Mouse (Mus musculus) heart, postnatal 0 days (tissue): Measurements from ENCODE around the gene Olfr1218. TPM values are rescaled to one million over a fixed set of nuclear protein-coding genes. Genes with fewer than 3 reads are reported as not detected.
"Not testable (repeated sequence)": the region's sequence is repeated elsewhere in the genome, so short reads cannot be mapped to it uniquely, and the experiment has no call there.

Experiments used
- ATAC-seq: fragments of 200-750 bp; cut with Nextera tagmentation; 2 replicates; pipeline ENCODE4 v1.8.0; 2017; ENCODE audit warnings: low read depth, moderate number of reproducible peaks, moderate library complexity; ENCODE audit not compliant: insufficient read depth
- DNase-seq: peaks from one replicate; pipeline ENCODE4 v3.0.0-alpha.2; 2016; ENCODE audit warnings: low spot score
- H3K27ac ChIP-seq: fragments of 300-500 bp; sonication (generic); 2 replicates; pipeline ENCODE4 v1.5.1; 2014; ENCODE audit warnings: low read depth, mild to moderate bottlenecking
- H3K27me3 ChIP-seq: fragments of 300-500 bp; sonication (generic); 2 replicates; pipeline ENCODE4 v1.6.1; 2014; ENCODE audit warnings: low read length, mixed read lengths; ENCODE audit not compliant: control insufficient read depth, insufficient read depth
- H3K36me3 ChIP-seq: fragments of 300-500 bp; sonication (generic); replicated peaks from 2 replicates; pipeline ENCODE4 v1.6.1; 2014; ENCODE audit warnings: low read length, mixed read lengths; ENCODE audit not compliant: control insufficient read depth, insufficient read depth
- H3K4me1 ChIP-seq: fragments of 300-500 bp; sonication (generic); 2 replicates; pipeline ENCODE4 v1.6.1; 2014; ENCODE audit warnings: antibody characterized with exemption; ENCODE audit not compliant: control insufficient read depth, insufficient read depth
- H3K4me2 ChIP-seq: fragments of 300-500 bp; sonication (generic); 2 replicates; pipeline ENCODE4 v1.6.1; 2014; ENCODE audit warnings: low read depth, mild to moderate bottlenecking, low read length, moderate library complexity
- H3K4me3 ChIP-seq: fragments of 300-500 bp; sonication (generic); 2 replicates; pipeline ENCODE4 v1.5.1; 2014; ENCODE audit warnings: low read depth, low read length
- H3K9ac ChIP-seq: fragments of 300-500 bp; sonication (generic); replicated peaks from 2 replicates; pipeline ENCODE4 v1.6.1; 2014; ENCODE audit warnings: low read depth, low read length, mixed read lengths
- H3K9me3 ChIP-seq: fragments of 300-500 bp; sonication (generic); replicated peaks from 2 replicates; pipeline ENCODE4 v1.6.1; 2016; ENCODE audit warnings: low read length; ENCODE audit not compliant: control insufficient read depth
- CTCF ChIP-seq: IDR thresholded peaks from 2 replicates; pipeline ENCODE4 v1.5.1; 2016; ENCODE audit warnings: antibody characterized with exemption, control low read depth, low read depth
- EP300 ChIP-seq: IDR thresholded peaks from 2 replicates; pipeline ENCODE4 v1.6.1; 2016; ENCODE audit warnings: antibody characterized with exemption, low read depth
- whole genome bisulfite sequencing: fragments of 180-500 bp; shearing (Covaris S2); extraction: QIAGEN DNeasy Blood & Tissue Kit; methylation state at CpG from one replicate; pipeline ENCODE4 v1.1.7; 2014; 5-methylcytosine and 5-hydroxymethylcytosine counted together
- polyA plus RNA-seq: library from polyadenylated mRNA; unstranded; fragments of >200 nt; fragmentation: Nextera tagmentation; extraction: Ambion mirVana; gene quantifications from 2 replicates; pipeline ENCODE4 v1.2.1, GENCODE M21; 2015
- total RNA-seq: library from RNA; depleted of rRNA; stranded (reverse); fragments of >200 nt; gene quantifications from 2 replicates; pipeline ENCODE4 v1.2.3, GENCODE M21; 2014; ENCODE audit warnings: low replicate concordance; rRNA removed

The Olfr1218 gene
- total and polyA plus RNA-seq, 2 experiments from 2014 or later, result not detected

DNA sequence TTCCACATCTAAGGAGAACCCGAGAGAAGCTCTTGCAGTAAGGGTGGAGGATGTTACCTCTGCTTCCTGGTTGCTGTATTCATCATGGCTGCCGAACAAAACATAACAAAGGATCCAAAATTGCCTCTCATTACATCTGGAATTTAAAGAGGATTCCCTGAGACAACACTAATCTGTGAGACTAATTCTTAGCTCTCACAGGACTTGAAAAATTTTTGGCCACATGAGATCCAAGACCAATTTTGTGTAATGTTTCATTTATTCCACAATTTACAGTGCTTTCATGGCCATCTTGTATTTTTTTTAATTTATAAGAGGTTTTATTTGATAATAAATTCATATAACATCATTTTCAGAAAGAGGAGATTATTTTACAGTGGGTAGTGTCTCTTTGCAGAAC, 29.0 kb downstream of the Olfr1218 start, which contains the start of gene Olfr1217:
TSS of gene Olfr1217 (minus strand) at position 101 of the 400 bp plus-strand sequence.
- Histone ChIP-seq H3K4me2 (no peak within 1 kb of the TSS), H3K4me1 (no peaks in the 10 kb centered on the region), H3K27me3 (no peaks in the 10 kb centered on the region), H3K9me3 (no peaks in the 10 kb centered on the region), H3K36me3 (no peaks in the 10 kb centered on the region), H3K27ac (no peak within 1 kb of the TSS), H3K9ac (no peak within 1 kb of the TSS), H3K4me3 (no peak within 1 kb of the TSS)
- ATAC-seq, result no peak
- no peak for DNase-seq
- TF ChIP-seq EP300, result no peak
- no peak for TF ChIP-seq CTCF
- WGBS, result 57% methylated on average over 2 of the region's 2 CpGs

DNA sequence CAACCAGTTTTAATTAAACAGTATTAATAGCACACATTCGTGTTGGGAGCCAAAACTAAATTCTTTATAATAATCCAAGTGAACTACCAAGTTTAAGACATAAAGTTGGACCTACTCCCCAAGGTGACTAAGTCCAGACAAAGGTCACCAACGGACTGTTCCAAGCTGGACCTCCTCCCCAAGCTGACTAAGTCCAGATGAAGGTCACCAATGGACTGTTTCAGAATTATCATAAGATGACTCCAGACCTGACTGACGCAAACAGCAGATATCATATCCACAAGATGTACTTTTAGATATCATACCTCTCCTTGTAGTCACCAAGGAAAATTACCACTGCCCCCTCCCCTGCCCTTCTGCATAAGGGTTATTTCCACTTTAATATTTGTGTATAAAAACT, 39.6 kb downstream of the Olfr1218 start:
- not testable (repeated sequence) for H3K27me3 ChIP-seq, DNase-seq, H3K27ac ChIP-seq, H3K36me3 ChIP-seq, H3K4me3 ChIP-seq, H3K4me1 ChIP-seq, H3K4me2 ChIP-seq, H3K9ac ChIP-seq, ATAC-seq, H3K9me3 ChIP-seq
- WGBS, result 59% methylated on average over 3 of the region's 3 CpGs

- no peaks in the 10 kb centered on the region for H3K4me1 ChIP-seq
- ATAC-seq, result no peak
- WGBS, result 48% methylated on average over 1 of the region's 1 CpGs
Measured at GRCm38 (mm10) chr2:89018240-89018639, 42.7 kb downstream of the Olfr1218 start, which contains the start of gene Olfr1216. TSS of gene Olfr1216 (minus strand) at chr2:89018340.

GRCm38 (mm10) chr2:89006873-89007272, 54.1 kb downstream of the Olfr1218 start, which contains the start of gene Olfr1215:
TSS of gene Olfr1215 (minus strand) at chr2:89006973.
- H3K4me3 ChIP-seq, result no peak within 1 kb of the TSS
- TF ChIP-seq EP300 (no peak), CTCF (no peak)
- 43% methylated on average over 2 of the region's 2 CpGs for WGBS
- ATAC-seq, result no peak
- no peak within 1 kb of the TSS for H3K27ac ChIP-seq
- no peaks in the 10 kb centered on the region for H3K27me3 ChIP-seq
- H3K4me1 ChIP-seq, result no peaks in the 10 kb centered on the region
- H3K4me2 ChIP-seq, result no peak within 1 kb of the TSS
- no peaks in the 10 kb centered on the region; the same call in 1 of the 2 replicates for H3K9me3 ChIP-seq
- H3K36me3 ChIP-seq, result no peaks in the 10 kb centered on the region
- H3K9ac ChIP-seq, result no peak within 1 kb of the TSS
- DNase-seq, result no peak

More at GRCm38 (mm10) chr2:89018240-89018639, 42.7 kb downstream of the Olfr1218 start, which contains the start of gene Olfr1216:
- Histone ChIP-seq H3K4me2 (no peak within 1 kb of the TSS), H3K27me3 (no peaks in the 10 kb centered on the region), H3K4me3 (no peak within 1 kb of the TSS), H3K9me3 (no peaks in the 10 kb centered on the region), H3K9ac (no peak within 1 kb of the TSS), H3K36me3 (no peaks in the 10 kb centered on the region), H3K27ac (no peak within 1 kb of the TSS)
- no peak for DNase-seq
- TF ChIP-seq CTCF, result no peak
- TF ChIP-seq EP300, result no peak

Other genes starting within 250 kb of the Olfr1218 start
- not detected in 2 replicates for gene Olfr1202, start 246.7 kb downstream of the Olfr1218 start, total RNA-seq
- gene Olfr1202, start 246.7 kb downstream of the Olfr1218 start, polyA plus RNA-seq, result not detected in 2 replicates
- not detected in 2 replicates for gene Olfr1205, start 231.4 kb downstream of the Olfr1218 start, total RNA-seq
- gene Olfr1205, start 231.4 kb downstream of the Olfr1218 start, polyA plus RNA-seq, result not detected in 2 replicates
- gene Olfr1204, start 211.9 kb downstream of the Olfr1218 start, total RNA-seq, result not detected in 2 replicates
- not detected in 2 replicates for gene Olfr1204, start 211.9 kb downstream of the Olfr1218 start, polyA plus RNA-seq
- not detected in 2 replicates for gene Olfr1206, start 198.0 kb downstream of the Olfr1218 start, total RNA-seq
- not detected in 2 replicates for gene Olfr1206, start 198.0 kb downstream of the Olfr1218 start, polyA plus RNA-seq
- gene Olfr1208, start 158.9 kb downstream of the Olfr1218 start, total RNA-seq, result not detected in 2 replicates
- gene Olfr1208, start 158.9 kb downstream of the Olfr1218 start, polyA plus RNA-seq, result not detected in 2 replicates
- not detected in 2 replicates for gene Olfr1209, start 146.0 kb downstream of the Olfr1218 start, total RNA-seq
- gene Olfr1209, start 146.0 kb downstream of the Olfr1218 start, polyA plus RNA-seq, result not detected in 2 replicates
- not detected in 2 replicates for gene Olfr1211, start 123.1 kb downstream of the Olfr1218 start, total RNA-seq
- not detected in 2 replicates for gene Olfr1211, start 123.1 kb downstream of the Olfr1218 start, polyA plus RNA-seq
- gene Olfr1212, start 107.2 kb downstream of the Olfr1218 start, total RNA-seq, result not detected in 2 replicates
- not detected in 2 replicates for gene Olfr1212, start 107.2 kb downstream of the Olfr1218 start, polyA plus RNA-seq
- gene Gm13762, start 80.9 kb downstream of the Olfr1218 start, total RNA-seq, result not detected in 2 replicates
- gene Gm13762, start 80.9 kb downstream of the Olfr1218 start, polyA plus RNA-seq, result not detected in 2 replicates
- not detected in 2 replicates for gene Olfr1214, start 68.5 kb downstream of the Olfr1218 start, total RNA-seq
- gene Olfr1214, start 68.5 kb downstream of the Olfr1218 start, polyA plus RNA-seq, result not detected in 2 replicates
- not detected in 2 replicates for gene Olfr1215, start 54.2 kb downstream of the Olfr1218 start, total RNA-seq
- not detected in 2 replicates for gene Olfr1215, start 54.2 kb downstream of the Olfr1218 start, polyA plus RNA-seq
- not detected in 2 replicates for gene Olfr1216, start 42.8 kb downstream of the Olfr1218 start, total RNA-seq
- not detected in 2 replicates for gene Olfr1216, start 42.8 kb downstream of the Olfr1218 start, polyA plus RNA-seq
- not detected in 2 replicates for gene Olfr1217, start 29.1 kb downstream of the Olfr1218 start, total RNA-seq
- not detected in 2 replicates for gene Olfr1217, start 29.1 kb downstream of the Olfr1218 start, polyA plus RNA-seq
- gene Olfr1219, start 22.3 kb upstream of the Olfr1218 start, total RNA-seq, result not detected in 2 replicates
- gene Olfr1219, start 22.3 kb upstream of the Olfr1218 start, polyA plus RNA-seq, result not detected in 2 replicates
- gene Olfr1220, start 45.6 kb upstream of the Olfr1218 start, total RNA-seq, result not detected in 2 replicates
- not detected in 2 replicates for gene Olfr1220, start 45.6 kb upstream of the Olfr1218 start, polyA plus RNA-seq
- gene Olfr1221, start 56.1 kb upstream of the Olfr1218 start, total RNA-seq, result not detected in 2 replicates
- not detected in 2 replicates for gene Olfr1221, start 56.1 kb upstream of the Olfr1218 start, polyA plus RNA-seq
- not detected in 2 replicates for gene Olfr1222, start 71.9 kb upstream of the Olfr1218 start, total RNA-seq
- not detected in 2 replicates for gene Olfr1222, start 71.9 kb upstream of the Olfr1218 start, polyA plus RNA-seq
- not detected in 2 replicates for gene Olfr1223, start 90.4 kb upstream of the Olfr1218 start, total RNA-seq
- not detected in 2 replicates for gene Olfr1223, start 90.4 kb upstream of the Olfr1218 start, polyA plus RNA-seq
- not detected in 2 replicates for gene Olfr1224-ps1, start 102.9 kb upstream of the Olfr1218 start, total RNA-seq
- gene Olfr1224-ps1, start 102.9 kb upstream of the Olfr1218 start, polyA plus RNA-seq, result not detected in 2 replicates
- gene Olfr1225, start 113.5 kb upstream of the Olfr1218 start, total RNA-seq, result not detected in 2 replicates
- not detected in 2 replicates for gene Olfr1225, start 113.5 kb upstream of the Olfr1218 start, polyA plus RNA-seq
- not detected in 2 replicates for gene Olfr1226, start 138.9 kb upstream of the Olfr1218 start, total RNA-seq
- gene Olfr1226, start 138.9 kb upstream of the Olfr1218 start, polyA plus RNA-seq, result not detected in 2 replicates
- gene Olfr1228, start 192.9 kb upstream of the Olfr1218 start, total RNA-seq, result not detected in 2 replicates
- not detected in 2 replicates for gene Olfr1228, start 192.9 kb upstream of the Olfr1218 start, polyA plus RNA-seq
- gene Olfr1229, start 226.8 kb upstream of the Olfr1218 start, total RNA-seq, result not detected in 2 replicates
- gene Olfr1229, start 226.8 kb upstream of the Olfr1218 start, polyA plus RNA-seq, result not detected in 2 replicates
- gene Olfr1230, start 236.1 kb upstream of the Olfr1218 start, total RNA-seq, result not detected in 2 replicates
- not detected in 2 replicates for gene Olfr1230, start 236.1 kb upstream of the Olfr1218 start, polyA plus RNA-seq
- not detected in 2 replicates for gene Olfr1231, start 245.9 kb upstream of the Olfr1218 start, total RNA-seq
- gene Olfr1231, start 245.9 kb upstream of the Olfr1218 start, polyA plus RNA-seq, result not detected in 2 replicates